Mouse (Mus musculus): ENCODE measurements at regions not wholly inside any gene's neighbourhood (a gene's known extent, or its start where the extent isn't known, plus 50 kb on each side); places are given as distances from the start of the nearest gene placed in this dataset.

- peak; percentile 13 for DNase-seq
Observed at GRCm38 (mm10) chr10:48322558-48322957, 1466.0 kb downstream of the Grik2 start.
